Mouse (Mus musculus): ENCODE measurements around the gene Fam122b. TPM values are rescaled to one million over a fixed set of nuclear protein-coding genes. Genes with fewer than 3 reads are reported as not detected.
A peak's percentile ranks its signal among the peaks of the same experiment; 100 is the strongest.

Gene Fam122b
- polyA plus RNA-seq, 1 experiment from 2014 or later: 28.3 TPM

- Histone ChIP-seq H3K9ac (ENCODE audit: low read length) (no peak overlapping the region), H3K27ac (replicated peaks in 1 of 2; ENCODE audit: control insufficient read depth in 1 of 2, insufficient read depth in 1 of 2, low read depth in 2 of 2, low read length in 2 of 2) (no peak overlapping the region), H3K27me3 (ENCODE audit: control insufficient read depth, insufficient read depth, low read length) (no peaks in the 10 kb centered on the region), H3K9me3 (ENCODE audit: control insufficient read depth, low read length) (no peaks in the 10 kb centered on the region), H3K4me1 (ENCODE audit: control insufficient read depth in 2 of 2, insufficient read depth in 2 of 2, low read length in 2 of 2) (no peaks in the 10 kb centered on the region), H3K36me3 (ENCODE audit: control insufficient read depth, insufficient read depth, low read length) (peaks cover 39% of the 10 kb centered on the region), H3K4me2 (ENCODE audit: low read length) (no peak overlapping the region), H3K4me3 (ENCODE audit: control insufficient read depth in 1 of 2, insufficient read depth in 1 of 2, low read depth in 1 of 2, low read length in 2 of 2) (no peak overlapping the region)
- ATAC-seq (ENCODE audit: insufficient number of reproducible peaks, insufficient read depth, low FRiP score, low read depth): no peak
Observed at GRCm38 (mm10) chrX:53255195-53255594, 14.4 kb downstream of the Fam122b start.

- no peaks in the 10 kb centered on the region for H3K27me3 ChIP-seq (ENCODE audit: control insufficient read depth, insufficient read depth, low read length)
- H3K4me1 ChIP-seq (ENCODE audit: control insufficient read depth in 2 of 2, insufficient read depth in 2 of 2, low read length in 2 of 2): no peaks in the 10 kb centered on the region
- no peak within 1 kb of the TSS for H3K4me2 ChIP-seq (ENCODE audit: low read length)
- ATAC-seq (ENCODE audit: insufficient number of reproducible peaks, insufficient read depth, low FRiP score, low read depth): no peak
- whole genome bisulfite sequencing: 72% methylated on average over 4 of the region's 4 CpGs
- H3K36me3 ChIP-seq (ENCODE audit: control insufficient read depth, insufficient read depth, low read length): peaks cover 5% of the 10 kb centered on the region
- H3K27ac ChIP-seq (replicated peaks in 1 of 2; ENCODE audit: control insufficient read depth in 1 of 2, insufficient read depth in 1 of 2, low read depth in 2 of 2, low read length in 2 of 2): no peak within 1 kb of the TSS
- H3K9ac ChIP-seq (ENCODE audit: low read length): no peak within 1 kb of the TSS
- H3K9me3 ChIP-seq (ENCODE audit: control insufficient read depth, low read length): no peaks in the 10 kb centered on the region
- H3K4me3 ChIP-seq (ENCODE audit: control insufficient read depth in 1 of 2, insufficient read depth in 1 of 2, low read depth in 1 of 2, low read length in 2 of 2): no peak within 1 kb of the TSS
Observed at GRCm38 (mm10) chrX:53240011-53240410, 29.6 kb downstream of the Fam122b start, which contains the start of gene Plac1. Plac1 (minus strand) TSS chrX:53240111.

DNA sequence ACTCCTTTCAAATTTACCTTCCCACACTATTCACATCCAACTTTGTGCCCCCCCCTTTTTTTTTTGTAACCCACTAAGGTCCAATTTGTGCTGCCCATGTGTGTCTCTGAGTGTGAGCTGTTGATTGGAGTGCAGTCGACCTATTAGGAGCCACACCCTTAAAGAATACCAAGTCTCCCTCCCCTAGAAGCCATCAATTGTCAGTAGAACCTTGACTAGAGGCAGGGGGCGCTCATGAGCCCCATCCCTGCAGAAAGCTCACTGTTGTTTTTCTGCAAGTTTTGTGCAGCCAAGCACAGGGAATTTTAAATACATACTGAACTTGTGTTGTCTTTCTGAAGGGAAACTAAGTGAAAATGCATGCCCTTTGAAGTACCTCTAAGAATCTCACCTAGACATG is 31.6 kb downstream of the Fam122b start:
- Histone ChIP-seq H3K4me2 (ENCODE audit: low read length) (no peak overlapping the region), H3K9ac (ENCODE audit: low read length) (no peak overlapping the region), H3K9me3 (ENCODE audit: control insufficient read depth, low read length) (no peaks in the 10 kb centered on the region), H3K4me3 (ENCODE audit: control insufficient read depth in 1 of 2, insufficient read depth in 1 of 2, low read depth in 1 of 2, low read length in 2 of 2) (no peak overlapping the region), H3K27ac (replicated peaks in 1 of 2; ENCODE audit: control insufficient read depth in 1 of 2, insufficient read depth in 1 of 2, low read depth in 2 of 2, low read length in 2 of 2) (no peak overlapping the region), H3K36me3 (ENCODE audit: control insufficient read depth, insufficient read depth, low read length) (no peaks in the 10 kb centered on the region), H3K27me3 (ENCODE audit: control insufficient read depth, insufficient read depth, low read length) (no peaks in the 10 kb centered on the region), H3K4me1 (ENCODE audit: control insufficient read depth in 2 of 2, insufficient read depth in 2 of 2, low read length in 2 of 2) (no peaks in the 10 kb centered on the region)
- 11% methylated on average over 2 of the region's 2 CpGs for WGBS
- no peak for ATAC-seq (ENCODE audit: insufficient number of reproducible peaks, insufficient read depth, low FRiP score, low read depth)

GRCm38 (mm10) chrX:53236404-53236803 is 33.2 kb downstream of the Fam122b start:
- ATAC-seq (ENCODE audit: insufficient number of reproducible peaks, insufficient read depth, low FRiP score, low read depth): no peak
- WGBS: 30% methylated on average over 7 of the region's 7 CpGs
- Histone ChIP-seq H3K4me2 (ENCODE audit: low read length) (no peak overlapping the region), H3K27me3 (ENCODE audit: control insufficient read depth, insufficient read depth, low read length) (no peaks in the 10 kb centered on the region), H3K27ac (replicated peaks in 1 of 2; ENCODE audit: control insufficient read depth in 1 of 2, insufficient read depth in 1 of 2, low read depth in 2 of 2, low read length in 2 of 2) (0 out of 4 replicates have a peak overlapping the region, but pooled peaks of 1 of the 2 experiments have one; percentile 37), H3K4me1 (ENCODE audit: control insufficient read depth in 2 of 2, insufficient read depth in 2 of 2, low read length in 2 of 2) (peaks cover 0 to 5% of the 10 kb centered on the region in 2 experiments; a peak in 2 of 4 replicates), H3K9ac (ENCODE audit: low read length) (no peak overlapping the region), H3K4me3 (ENCODE audit: control insufficient read depth in 1 of 2, insufficient read depth in 1 of 2, low read depth in 1 of 2, low read length in 2 of 2) (no peak overlapping the region), H3K36me3 (ENCODE audit: control insufficient read depth, insufficient read depth, low read length) (no peaks in the 10 kb centered on the region), H3K9me3 (ENCODE audit: control insufficient read depth, low read length) (no peaks in the 10 kb centered on the region)

GRCm38 (mm10) chrX:53233689-53234088 is 35.9 kb downstream of the Fam122b start:
- WGBS: 33% methylated on average over 4 of the region's 4 CpGs
- ATAC-seq (ENCODE audit: insufficient number of reproducible peaks, insufficient read depth, low FRiP score, low read depth): no peak
- Histone ChIP-seq H3K9me3 (ENCODE audit: control insufficient read depth, low read length) (no peaks in the 10 kb centered on the region), H3K27ac (replicated peaks in 1 of 2; ENCODE audit: control insufficient read depth in 1 of 2, insufficient read depth in 1 of 2, low read depth in 2 of 2, low read length in 2 of 2) (peak overlapping the region in 1 of 2 experiments; percentile 21; a peak in 3 of 4 replicates), H3K9ac (ENCODE audit: low read length) (no peak overlapping the region), H3K4me1 (ENCODE audit: control insufficient read depth in 2 of 2, insufficient read depth in 2 of 2, low read length in 2 of 2) (peaks cover 0 to 5% of the 10 kb centered on the region in 2 experiments; a peak in 2 of 4 replicates), H3K36me3 (ENCODE audit: control insufficient read depth, insufficient read depth, low read length) (no peaks in the 10 kb centered on the region), H3K4me2 (ENCODE audit: low read length) (no peak overlapping the region), H3K27me3 (ENCODE audit: control insufficient read depth, insufficient read depth, low read length) (no peaks in the 10 kb centered on the region), H3K4me3 (ENCODE audit: control insufficient read depth in 1 of 2, insufficient read depth in 1 of 2, low read depth in 1 of 2, low read length in 2 of 2) (no peak overlapping the region)

GRCm38 (mm10) chrX:53231965-53232364 is 37.6 kb downstream of the Fam122b start:
- peaks cover 0 to 5% of the 10 kb centered on the region in 2 experiments; a peak in 2 of 4 replicates for H3K4me1 ChIP-seq (ENCODE audit: control insufficient read depth in 2 of 2, insufficient read depth in 2 of 2, low read length in 2 of 2)
- H3K9ac ChIP-seq (ENCODE audit: low read length): peak overlapping the region; percentile 65
- peak overlapping the region; percentile 24 to 26 for H3K4me3 ChIP-seq (ENCODE audit: control insufficient read depth in 1 of 2, insufficient read depth in 1 of 2, low read depth in 1 of 2, low read length in 2 of 2)
- no peaks in the 10 kb centered on the region for H3K27me3 ChIP-seq (ENCODE audit: control insufficient read depth, insufficient read depth, low read length)
- no peak for ATAC-seq (ENCODE audit: insufficient number of reproducible peaks, insufficient read depth, low FRiP score, low read depth)
- peak overlapping the region; percentile 63 for H3K4me2 ChIP-seq (ENCODE audit: low read length)
- 26% methylated on average over 13 of the region's 13 CpGs for WGBS
- peak overlapping the region; percentile 91 to 95 for H3K27ac ChIP-seq (replicated peaks in 1 of 2; ENCODE audit: control insufficient read depth in 1 of 2, insufficient read depth in 1 of 2, low read depth in 2 of 2, low read length in 2 of 2)
- no peaks in the 10 kb centered on the region for H3K36me3 ChIP-seq (ENCODE audit: control insufficient read depth, insufficient read depth, low read length)
- H3K9me3 ChIP-seq (ENCODE audit: control insufficient read depth, low read length): no peaks in the 10 kb centered on the region

DNA sequence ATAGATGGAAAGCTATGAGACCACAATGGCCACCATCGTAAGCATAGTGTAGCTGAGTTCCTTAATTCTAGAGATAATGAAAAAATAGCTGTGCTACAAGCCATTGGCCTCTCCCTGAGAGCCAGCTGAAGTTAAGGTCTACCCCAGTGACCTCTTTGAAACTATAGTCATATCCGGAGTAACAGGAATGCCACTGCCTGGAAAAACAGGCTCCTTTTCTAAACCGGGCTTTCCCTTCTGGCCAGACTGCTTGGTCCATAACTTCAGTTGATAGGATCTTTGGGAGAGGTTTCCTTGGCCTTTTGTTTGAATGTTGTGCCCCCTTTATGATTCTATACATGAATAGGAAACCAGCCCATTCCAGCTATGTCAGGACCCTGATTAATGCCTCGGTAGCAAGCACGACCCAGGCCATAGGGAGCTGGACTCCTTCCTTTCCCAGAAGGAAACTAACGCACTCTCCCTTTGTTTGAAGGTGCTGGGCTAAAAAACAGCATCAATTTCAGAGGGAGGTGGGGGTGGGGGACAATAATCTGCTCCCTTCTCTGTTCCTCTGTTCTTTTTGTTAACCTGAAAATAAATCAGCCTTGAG is 45.2 kb downstream of the Fam122b start:
- no peak overlapping the region for H3K4me3 ChIP-seq (ENCODE audit: control insufficient read depth in 1 of 2, insufficient read depth in 1 of 2, low read depth in 1 of 2, low read length in 2 of 2)
- no peaks in the 10 kb centered on the region for H3K27me3 ChIP-seq (ENCODE audit: control insufficient read depth, insufficient read depth, low read length)
- WGBS: 54% methylated on average over 6 of the region's 6 CpGs
- H3K4me2 ChIP-seq (ENCODE audit: low read length): no peak overlapping the region
- ATAC-seq (ENCODE audit: insufficient number of reproducible peaks, insufficient read depth, low FRiP score, low read depth): no peak
- H3K36me3 ChIP-seq (ENCODE audit: control insufficient read depth, insufficient read depth, low read length): no peaks in the 10 kb centered on the region
- no peaks in the 10 kb centered on the region for H3K9me3 ChIP-seq (ENCODE audit: control insufficient read depth, low read length)
- H3K4me1 ChIP-seq (ENCODE audit: control insufficient read depth in 2 of 2, insufficient read depth in 2 of 2, low read length in 2 of 2): no peaks in the 10 kb centered on the region; a peak in 1 of 4 replicates
- peak overlapping the region; percentile 52 to 59 for H3K27ac ChIP-seq (replicated peaks in 1 of 2; ENCODE audit: control insufficient read depth in 1 of 2, insufficient read depth in 1 of 2, low read depth in 2 of 2, low read length in 2 of 2)
- H3K9ac ChIP-seq (ENCODE audit: low read length): no peak overlapping the region

GRCm38 (mm10) chrX:53220855-53221254 is 48.8 kb downstream of the Fam122b start:
- no peak overlapping the region for H3K4me3 ChIP-seq (ENCODE audit: control insufficient read depth in 1 of 2, insufficient read depth in 1 of 2, low read depth in 1 of 2, low read length in 2 of 2)
- no peak overlapping the region for H3K9ac ChIP-seq (ENCODE audit: low read length)
- no peaks in the 10 kb centered on the region for H3K27me3 ChIP-seq (ENCODE audit: control insufficient read depth, insufficient read depth, low read length)
- H3K36me3 ChIP-seq (ENCODE audit: control insufficient read depth, insufficient read depth, low read length): no peaks in the 10 kb centered on the region
- no peak overlapping the region for H3K4me2 ChIP-seq (ENCODE audit: low read length)
- no peak overlapping the region for H3K27ac ChIP-seq (replicated peaks in 1 of 2; ENCODE audit: control insufficient read depth in 1 of 2, insufficient read depth in 1 of 2, low read depth in 2 of 2, low read length in 2 of 2)
- ATAC-seq (ENCODE audit: insufficient number of reproducible peaks, insufficient read depth, low FRiP score, low read depth): no peak
- 71% methylated on average over 9 of the region's 9 CpGs for WGBS
- H3K9me3 ChIP-seq (ENCODE audit: control insufficient read depth, low read length): no peaks in the 10 kb centered on the region
- no peaks in the 10 kb centered on the region; a peak in 1 of 4 replicates for H3K4me1 ChIP-seq (ENCODE audit: control insufficient read depth in 2 of 2, insufficient read depth in 2 of 2, low read length in 2 of 2)
